Mouse (Mus musculus): Measurements from ENCODE around the gene Epsti1. TPM values are rescaled to one million over a fixed set of nuclear protein-coding genes. Genes with fewer than 3 reads are reported as not detected.

Gene Epsti1
- polyA plus RNA-seq, 1 experiment from 2014 or later: 0.23 TPM

- Histone ChIP-seq H3K27me3 (replicated peaks) (no peaks in the 10 kb centered on the region), H3K9ac (no peak overlapping the region), H3K4me1 (peaks cover 7% of the 10 kb centered on the region; the same call in 1 of the 2 replicates), H3K4me2 (no peak overlapping the region), H3K9me3 (no peaks in the 10 kb centered on the region), H3K27ac (replicated peaks) (no peak overlapping the region), H3K36me3 (no peaks in the 10 kb centered on the region), H3K4me3 (no peak overlapping the region)
- 71% methylated on average over 6 of the region's 6 CpGs for WGBS
- no peak for ATAC-seq (ENCODE audit: extremely low read depth, insufficient number of reproducible peaks, low FRiP score, low TSS enrichment)
Measured at GRCm38 (mm10) chr14:77923076-77923865, 19.2 kb downstream of the Epsti1 start.

- ATAC-seq (ENCODE audit: extremely low read depth, insufficient number of reproducible peaks, low FRiP score, low TSS enrichment): no peak
- no peak overlapping the region for H3K4me3 ChIP-seq
- no peaks in the 10 kb centered on the region for H3K9me3 ChIP-seq
- no peak overlapping the region for H3K9ac ChIP-seq
- 78% methylated on average over 10 of the region's 10 CpGs for WGBS
- no peak overlapping the region for H3K27ac ChIP-seq (replicated peaks)
- no peaks in the 10 kb centered on the region for H3K27me3 ChIP-seq (replicated peaks)
- no peak overlapping the region for H3K4me2 ChIP-seq
- no peaks in the 10 kb centered on the region for H3K36me3 ChIP-seq
- H3K4me1 ChIP-seq: peaks cover 16% of the 10 kb centered on the region
Measured at GRCm38 (mm10) chr14:77925414-77925813, 21.4 kb downstream of the Epsti1 start.

GRCm38 (mm10) chr14:77926718-77927117 is 22.7 kb downstream of the Epsti1 start:
- ATAC-seq (ENCODE audit: extremely low read depth, insufficient number of reproducible peaks, low FRiP score, low TSS enrichment): no peak
- Histone ChIP-seq H3K4me3 (no peak overlapping the region), H3K4me1 (peaks cover 18% of the 10 kb centered on the region), H3K9ac (no peak overlapping the region), H3K27me3 (replicated peaks) (no peaks in the 10 kb centered on the region), H3K36me3 (no peaks in the 10 kb centered on the region), H3K4me2 (no peak overlapping the region), H3K9me3 (no peaks in the 10 kb centered on the region), H3K27ac (replicated peaks) (no peak overlapping the region)
- WGBS: 48% methylated on average over 3 of the region's 3 CpGs

GRCm38 (mm10) chr14:77928021-77928420 is 24.0 kb downstream of the Epsti1 start:
- no peaks in the 10 kb centered on the region for H3K9me3 ChIP-seq
- H3K27me3 ChIP-seq (replicated peaks): no peaks in the 10 kb centered on the region
- peaks cover 24% of the 10 kb centered on the region for H3K4me1 ChIP-seq
- no peak overlapping the region for H3K27ac ChIP-seq (replicated peaks)
- no peaks in the 10 kb centered on the region for H3K36me3 ChIP-seq
- H3K9ac ChIP-seq: no peak overlapping the region
- 37% methylated on average over 6 of the region's 6 CpGs for WGBS
- H3K4me2 ChIP-seq: no peak overlapping the region
- no peak for ATAC-seq (ENCODE audit: extremely low read depth, insufficient number of reproducible peaks, low FRiP score, low TSS enrichment)
- no peak overlapping the region for H3K4me3 ChIP-seq

- no peak overlapping the region for H3K9ac ChIP-seq
- ATAC-seq (ENCODE audit: extremely low read depth, insufficient number of reproducible peaks, low FRiP score, low TSS enrichment): no peak
- H3K27me3 ChIP-seq (replicated peaks): no peaks in the 10 kb centered on the region
- no peak overlapping the region for H3K27ac ChIP-seq (replicated peaks)
- peaks cover 28% of the 10 kb centered on the region for H3K4me1 ChIP-seq
- H3K4me2 ChIP-seq: no peak overlapping the region
- 59% methylated on average over 5 of the region's 5 CpGs for WGBS
- H3K4me3 ChIP-seq: no peak overlapping the region
- H3K36me3 ChIP-seq: no peaks in the 10 kb centered on the region
- no peaks in the 10 kb centered on the region for H3K9me3 ChIP-seq
Measured at GRCm38 (mm10) chr14:77928653-77929052, 24.6 kb downstream of the Epsti1 start.

- no peak overlapping the region for H3K9ac ChIP-seq
- H3K4me3 ChIP-seq: no peak overlapping the region
- no peak overlapping the region for H3K27ac ChIP-seq (replicated peaks)
- no peak for ATAC-seq (ENCODE audit: extremely low read depth, insufficient number of reproducible peaks, low FRiP score, low TSS enrichment)
- no peaks in the 10 kb centered on the region for H3K9me3 ChIP-seq
- no peaks in the 10 kb centered on the region for H3K27me3 ChIP-seq (replicated peaks)
- H3K4me1 ChIP-seq: peaks cover 28% of the 10 kb centered on the region
- 33% methylated on average over 2 of the region's 2 CpGs for WGBS
- no peak overlapping the region for H3K4me2 ChIP-seq
- H3K36me3 ChIP-seq: no peaks in the 10 kb centered on the region
Measured at GRCm38 (mm10) chr14:77929139-77929678, 25.2 kb downstream of the Epsti1 start.

GRCm38 (mm10) chr14:77932150-77933047 is 28.4 kb downstream of the Epsti1 start:
- Histone ChIP-seq H3K4me2 (peak overlapping the region; percentile 42), H3K4me1 (peaks cover 28% of the 10 kb centered on the region), H3K9ac (no peak overlapping the region), H3K27ac (replicated peaks) (peak overlapping the region; percentile 36), H3K4me3 (no peak overlapping the region), H3K36me3 (no peaks in the 10 kb centered on the region), H3K9me3 (no peaks in the 10 kb centered on the region), H3K27me3 (replicated peaks) (no peaks in the 10 kb centered on the region)
- no peak for ATAC-seq (ENCODE audit: extremely low read depth, insufficient number of reproducible peaks, low FRiP score, low TSS enrichment)
- WGBS: 19% methylated on average over 12 of the region's 12 CpGs

GRCm38 (mm10) chr14:77933243-77933642 is 29.2 kb downstream of the Epsti1 start:
- Histone ChIP-seq H3K4me2 (no peak overlapping the region), H3K9ac (no peak overlapping the region), H3K27ac (replicated peaks) (no peak overlapping the region), H3K4me1 (peaks cover 28% of the 10 kb centered on the region), H3K36me3 (no peaks in the 10 kb centered on the region), H3K9me3 (no peaks in the 10 kb centered on the region), H3K27me3 (replicated peaks) (no peaks in the 10 kb centered on the region), H3K4me3 (no peak overlapping the region)
- no peak for ATAC-seq (ENCODE audit: extremely low read depth, insufficient number of reproducible peaks, low FRiP score, low TSS enrichment)
- 81% methylated on average over 5 of the region's 5 CpGs for WGBS

GRCm38 (mm10) chr14:77934431-77934830 is 30.4 kb downstream of the Epsti1 start:
- Histone ChIP-seq H3K4me2 (no peak overlapping the region), H3K4me1 (peaks cover 18% of the 10 kb centered on the region), H3K9me3 (no peaks in the 10 kb centered on the region), H3K4me3 (no peak overlapping the region), H3K27me3 (replicated peaks) (no peaks in the 10 kb centered on the region), H3K27ac (replicated peaks) (no peak overlapping the region), H3K36me3 (no peaks in the 10 kb centered on the region), H3K9ac (no peak overlapping the region)
- ATAC-seq (ENCODE audit: extremely low read depth, insufficient number of reproducible peaks, low FRiP score, low TSS enrichment): no peak
- 66% methylated on average over 3 of the region's 3 CpGs for WGBS

- H3K9me3 ChIP-seq: no peaks in the 10 kb centered on the region
- no peak for ATAC-seq (ENCODE audit: extremely low read depth, insufficient number of reproducible peaks, low FRiP score, low TSS enrichment)
- no peak overlapping the region for H3K4me3 ChIP-seq
- H3K9ac ChIP-seq: no peak overlapping the region
- no peak overlapping the region for H3K27ac ChIP-seq (replicated peaks)
- no peaks in the 10 kb centered on the region for H3K27me3 ChIP-seq (replicated peaks)
- H3K4me2 ChIP-seq: no peak overlapping the region
- no peaks in the 10 kb centered on the region for H3K4me1 ChIP-seq
- WGBS: 93% methylated on average over 1 of the region's 1 CpGs
- H3K36me3 ChIP-seq: no peaks in the 10 kb centered on the region
Measured at GRCm38 (mm10) chr14:77941105-77941504, 37.1 kb downstream of the Epsti1 start.

GRCm38 (mm10) chr14:77942235-77942634 is 38.2 kb downstream of the Epsti1 start:
- 48% methylated on average over 9 of the region's 9 CpGs for WGBS
- H3K36me3 ChIP-seq: no peaks in the 10 kb centered on the region
- ATAC-seq (ENCODE audit: extremely low read depth, insufficient number of reproducible peaks, low FRiP score, low TSS enrichment): no peak

More at GRCm38 (mm10) chr14:77942235-77942634, 38.2 kb downstream of the Epsti1 start:
- Histone ChIP-seq H3K27ac (replicated peaks) (no peak overlapping the region), H3K4me3 (no peak overlapping the region), H3K9me3 (no peaks in the 10 kb centered on the region), H3K9ac (no peak overlapping the region), H3K4me1 (no peaks in the 10 kb centered on the region), H3K4me2 (no peak overlapping the region), H3K27me3 (replicated peaks) (no peaks in the 10 kb centered on the region)

Measured in heart, embryonic 13.5 days (tissue).